In genomic region chr10:68089435-68090196, GRCm38 (mm10) we compare ENCODE assay signal across 9 mouse cellular contexts.
DNase-seq lines count a peak whose midpoint lies in the region; ATAC-seq and TF ChIP-seq lines count a peak whose summit lies in the region.
"Had no signal": no experiment of that assay in that cellular context is flagged by ENCODE, and none has a peak within 500 bp of the region (broad histone marks: within the 10 kb centered on the region; RNA-seq: fewer than 3 reads in every experiment).

No protein-coding gene starts in this region.

- peaks cover 22% of the 10 kb centered on the region for H3K4me1 ChIP-seq in heart, adult 2 months (ENCODE audit: control insufficient read depth, insufficient read depth, low read length)
- H3K4me1 ChIP-seq in cortical plate, adult 2 months (ENCODE audit: control insufficient read depth, insufficient read depth, low read length): no peaks in the 10 kb centered on the region
- no peaks in the 10 kb centered on the region for H3K4me1 ChIP-seq in neural tube, embryonic 15.5 days

- H3K9ac ChIP-seq in heart, adult 2 months (ENCODE audit: low read depth, low read length): peak overlapping the region; percentile 48
- no peak overlapping the region for H3K9ac ChIP-seq in neural tube, embryonic 15.5 days (replicated peaks)
- H3K9ac ChIP-seq: limb, embryonic 13.5 days had no signal

- peak overlapping the region; percentile 89 for H3K27ac ChIP-seq in heart, adult 2 months
- no peak overlapping the region for H3K27ac ChIP-seq in cortical plate, adult 2 months (ENCODE audit: insufficient read depth, low read length)
- no peak overlapping the region for H3K27ac ChIP-seq in neural tube, embryonic 15.5 days (replicated peaks)
- H3K27ac ChIP-seq: limb, embryonic 13.5 days had no signal

- no peak overlapping the region for H3K4me3 ChIP-seq in heart, adult 2 months
- H3K4me3 ChIP-seq in cortical plate, adult 2 months (ENCODE audit: insufficient read depth, low read length): no peak overlapping the region
- no peak overlapping the region for H3K4me3 ChIP-seq in neural tube, embryonic 15.5 days (replicated peaks)
- H3K4me3 ChIP-seq: limb, embryonic 13.5 days had no signal

- no peak for DNase-seq in heart, adult 2 months
- DNase-seq in heart, postnatal 36 days: no peak
- DNase-seq in CD4-positive, CD25-positive, alpha-beta regulatory T cell, adult 2 months (ENCODE audit: low read depth, low spot score): peak; percentile 82
- peak; percentile 72 for DNase-seq in lung, postnatal 10 days
- DNase-seq in frontal cortex, postnatal 25 days (ENCODE audit: low spot score in 2 of 2): no peak
- DNase-seq in kidney, adult 11 months: no peak

- 38% methylated on average over 15 of the region's 15 CpGs for WGBS in heart, adult 2 months
- WGBS in neural tube, embryonic 15.5 days: 72% methylated on average over 15 of the region's 15 CpGs

- H3K4me2 ChIP-seq in neural tube, embryonic 15.5 days: no peak overlapping the region
- H3K4me2 ChIP-seq: limb, embryonic 13.5 days had no signal

- H3K27me3 ChIP-seq in heart, adult 2 months (ENCODE audit: control insufficient read depth, insufficient read depth, low read length): no peaks in the 10 kb centered on the region
- no peaks in the 10 kb centered on the region for H3K27me3 ChIP-seq in neural tube, embryonic 15.5 days (replicated peaks)
- H3K27me3 ChIP-seq: limb, embryonic 13.5 days had no signal

- no peaks in the 10 kb centered on the region for H3K9me3 ChIP-seq in neural tube, embryonic 15.5 days (replicated peaks)
- H3K9me3 ChIP-seq: limb, embryonic 13.5 days had no signal

- TF ChIP-seq EP300 in heart, adult 2 months (IDR thresholded peaks at IDR 0.05; ENCODE audit: insufficient read depth, low read depth, low read length): no peak

- peaks cover 21% of the 10 kb centered on the region for H3K36me3 ChIP-seq in heart, adult 2 months (ENCODE audit: control insufficient read depth, insufficient read depth, low read length)
- no peaks in the 10 kb centered on the region for H3K36me3 ChIP-seq in neural tube, embryonic 15.5 days

- ATAC-seq in neural tube, embryonic 15.5 days (ENCODE audit: low FRiP score): no peak; the same call in 1 of the 2 replicates

- TF ChIP-seq POLR2A in heart, adult 2 months (IDR thresholded peaks at IDR 0.05; ENCODE audit: insufficient read depth, low read depth, low read length): no peak
- no peak for TF ChIP-seq POLR2A in cortical plate, adult 2 months (IDR thresholded peaks at IDR 0.05; ENCODE audit: extremely low read depth, insufficient read depth, low read length)

- no peaks in the 10 kb centered on the region for H3K79me2 ChIP-seq in heart, adult 2 months (replicated peaks; ENCODE audit: control insufficient read depth, insufficient read depth, low read length)

- intact Hi-C loops in heart, adult 2 months (cut with DNase I): loop anchor here (1.0 to 5.0 kb wide), 4 partner anchors 36 to 193 kb away; no protein-coding TSS in a partner anchor
- intact Hi-C loops in heart, postnatal 36 days (cut with DNase I): loop anchor here (1.0 to 5.0 kb wide), 3 partner anchors 39 to 92 kb away; no protein-coding TSS in a partner anchor

- peak; percentile 69 for TF ChIP-seq CTCF in heart, adult 2 months (IDR thresholded peaks at IDR 0.05)
- TF ChIP-seq CTCF in cortical plate, adult 2 months (IDR thresholded peaks at IDR 0.05; ENCODE audit: extremely low read depth, insufficient read depth, low read length): peak; percentile 32; the same call in 1 of the 2 replicates

Comparison
In these comparisons a context has a peak if more than half of its experiments do, and no peak if none do; other contexts are left out.
1. DNase-seq: peak in CD4-positive, CD25-positive, alpha-beta regulatory T cell, adult 2 months (single experiment) and lung, postnatal 10 days (single experiment); none in heart, adult 2 months (0 of 2), heart, postnatal 36 days (0 of 2), frontal cortex, postnatal 25 days (0 of 2) and kidney, adult 11 months (single experiment).